Mouse (Mus musculus): ENCODE measurements at regions not wholly inside any gene's neighbourhood (a gene's known extent, or its start where the extent isn't known, plus 50 kb on each side); places are given as distances from the start of the nearest gene placed in this dataset.

GRCm38 (mm10) chr17:51677451-51677850 lies 155.6 kb downstream of the Satb1 start:
- TF ChIP-seq POLR2A (IDR thresholded peaks at IDR 0.05; ENCODE audit: borderline replicate concordance, low read depth, low read length) (no peak), CTCF (IDR thresholded peaks at IDR 0.05; ENCODE audit: low read depth, low read length) (no peak)

Measured in bone marrow macrophage, adult 2 months (primary cell).